Mouse (Mus musculus): ENCODE measurements around the gene Ube2j2. TPM values are rescaled to one million over a fixed set of nuclear protein-coding genes. Genes with fewer than 3 reads are reported as not detected.

Ube2j2 gene
- 100 to 1,000 TPM; 140 to 160 TPM for polyA plus RNA-seq (2017; shearing (Covaris generic))

GRCm38 (mm10) chr4:155943534-155944249, at the start of gene Ube2j2:
Gene Ube2j2, plus strand, starts transcription at chr4:155943831.

DNA sequence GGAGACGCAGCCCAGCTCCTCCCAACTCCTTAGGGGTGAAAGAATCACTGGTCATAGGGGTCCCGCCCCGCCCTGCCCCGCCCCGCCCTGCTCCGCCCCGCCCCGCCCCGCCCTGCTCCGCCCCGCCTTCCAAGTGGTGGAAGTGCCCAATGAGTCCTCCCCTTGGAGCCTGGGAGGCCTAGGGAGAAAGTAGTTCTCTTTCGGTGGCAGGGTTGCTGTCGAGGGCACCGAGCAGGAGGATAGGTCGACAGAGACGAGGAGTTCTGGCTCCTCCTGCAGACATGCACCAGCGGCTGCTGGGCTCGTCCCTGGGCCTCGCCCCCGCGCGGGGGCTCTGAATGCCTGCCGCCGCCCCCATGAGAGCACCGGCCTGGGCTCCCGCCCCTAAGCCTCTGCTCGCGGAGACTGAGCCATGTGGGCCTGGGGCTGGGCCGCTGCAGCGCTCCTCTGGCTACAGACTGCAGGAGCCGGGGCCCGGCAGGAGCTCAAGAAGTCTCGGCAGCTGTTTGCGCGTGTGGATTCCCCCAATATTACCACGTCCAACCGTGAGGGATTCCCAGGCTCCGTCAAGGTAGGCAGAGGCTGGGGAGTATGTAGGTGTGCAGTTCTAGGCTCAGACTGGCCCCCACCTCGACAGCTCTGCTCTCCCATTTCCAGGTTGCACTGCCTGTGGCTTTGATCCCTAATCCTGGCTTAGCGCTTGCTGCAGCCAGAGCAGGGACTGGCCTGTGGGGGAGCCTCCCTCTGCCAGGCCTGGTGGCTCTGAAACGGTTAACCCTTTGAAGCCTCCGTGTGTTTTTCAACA, 18.7 kb downstream of the Ube2j2 start, which contains the start of gene C1qtnf12:
TSS of gene C1qtnf12 (plus strand) at position 152 of the 805 bp plus-strand sequence.

DNA sequence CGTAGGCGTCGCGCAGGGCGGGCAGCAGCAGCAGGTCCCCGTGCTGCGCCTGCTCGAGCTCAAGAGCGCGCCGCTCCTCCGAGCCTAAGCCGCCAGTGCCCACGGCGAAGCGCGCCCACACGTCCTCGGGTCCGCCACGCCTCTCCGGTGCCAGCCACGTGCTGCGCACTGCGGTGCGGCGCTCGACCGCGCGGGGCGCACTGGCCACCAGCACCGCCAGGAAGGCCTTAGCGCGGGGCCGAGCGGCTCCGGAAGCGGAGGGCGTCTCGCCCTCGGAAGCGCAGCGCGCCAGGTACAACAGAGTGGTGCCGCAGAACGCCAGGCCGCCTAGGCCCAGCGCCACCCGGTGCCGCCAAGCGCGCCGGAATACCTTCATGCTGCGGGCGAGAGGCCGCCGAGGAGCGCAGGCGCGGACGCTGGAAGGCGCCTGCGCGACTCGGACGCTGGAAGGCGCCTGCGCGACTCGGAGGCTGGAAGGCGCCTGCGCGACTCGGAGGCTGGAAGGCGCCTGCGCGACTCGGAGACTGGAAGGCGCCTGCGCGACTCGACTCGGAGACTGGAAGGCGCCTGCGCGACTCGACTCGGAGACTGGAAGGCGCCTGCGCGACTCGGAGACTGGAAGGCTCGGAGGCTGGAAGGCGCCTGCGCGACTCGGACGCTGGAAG, 48.7 kb downstream of the Ube2j2 start, which contains the start of the genes B3galt6 and Sdf4:
TSS of gene B3galt6 (minus strand) at position 409 of the 665 bp plus-strand sequence.
TSS of gene Sdf4 (plus strand) at position 632 of the 665 bp plus-strand sequence.

Other genes starting within 250 kb of the Ube2j2 start
- 10 to 100 TPM in 1 of 2 experiments, 1 to 10 TPM in 1; 7.2 to 41.1 TPM for gene Fndc10, start 249.5 kb upstream of the Ube2j2 start, polyA plus RNA-seq (2017; shearing (Covaris generic))
- 100 to 1,000 TPM; 177 to 184 TPM for gene Ssu72, start 239.0 kb upstream of the Ube2j2 start, polyA plus RNA-seq (2017; shearing (Covaris generic))
- gene Tmem240, start 209.0 kb upstream of the Ube2j2 start, polyA plus RNA-seq (2017; shearing (Covaris generic)) = 1 to 10 TPM; 1.2 to 1.5 TPM
- gene Atad3a, start 182.7 kb upstream of the Ube2j2 start, polyA plus RNA-seq (2017; shearing (Covaris generic)) = 10 to 100 TPM; 45.1 to 52.5 TPM
- under 1 TPM in 1 of 2 experiments, not detected in 1; 0.25 TPM for gene Vwa1, start 169.1 kb upstream of the Ube2j2 start, polyA plus RNA-seq (2017; shearing (Covaris generic))
- under 1 TPM in 1 of 2 experiments, not detected in 1; 0.05 TPM for gene Tmem88b, start 158.0 kb upstream of the Ube2j2 start, polyA plus RNA-seq (2017; shearing (Covaris generic))
- under 1 TPM in 1 of 2 experiments, not detected in 1; 0.66 TPM for gene Ankrd65, start 153.4 kb upstream of the Ube2j2 start, polyA plus RNA-seq (2017; shearing (Covaris generic))
- 100 to 1,000 TPM; 139 to 192 TPM for gene Mrpl20, start 141.0 kb upstream of the Ube2j2 start, polyA plus RNA-seq (2017; shearing (Covaris generic))
- 100 to 1,000 TPM; 248 to 258 TPM for gene Ccnl2, start 131.3 kb upstream of the Ube2j2 start, polyA plus RNA-seq (2017; shearing (Covaris generic))
- gene Aurkaip1, start 112.6 kb upstream of the Ube2j2 start, polyA plus RNA-seq (2017; shearing (Covaris generic)) = 100 to 1,000 TPM; 185 to 200 TPM
- 1 to 10 TPM; 1.3 to 2.7 TPM for gene Mxra8, start 104.2 kb upstream of the Ube2j2 start, polyA plus RNA-seq (2017; shearing (Covaris generic))
- gene Dvl1, start 96.4 kb upstream of the Ube2j2 start, polyA plus RNA-seq (2017; shearing (Covaris generic)) = 10 to 100 TPM; 38.5 to 41.0 TPM
- under 1 TPM; 0.37 to 0.61 TPM for gene Tas1r3, start 80.5 kb upstream of the Ube2j2 start, polyA plus RNA-seq (2017; shearing (Covaris generic))
- gene Cptp, start 74.4 kb upstream of the Ube2j2 start, polyA plus RNA-seq (2017; shearing (Covaris generic)) = 10 to 100 TPM; 13.6 to 15.3 TPM
- gene Ints11, start 74.3 kb upstream of the Ube2j2 start, polyA plus RNA-seq (2017; shearing (Covaris generic)) = 100 to 1,000 TPM in 1 of 2 experiments, 10 to 100 TPM in 1; 98.2 to 112 TPM
- 10 to 100 TPM; 22.5 to 39.9 TPM for gene Pusl1, start 52.0 kb upstream of the Ube2j2 start, polyA plus RNA-seq (2017; shearing (Covaris generic))
- 10 to 100 TPM; 16.0 to 29.5 TPM for gene Acap3, start 52.0 kb upstream of the Ube2j2 start, polyA plus RNA-seq (2017; shearing (Covaris generic))
- 10 to 100 TPM; 15.8 to 29.0 TPM for gene C1qtnf12, start 18.5 kb downstream of the Ube2j2 start, polyA plus RNA-seq (2017; shearing (Covaris generic))
- 1 to 10 TPM; 7.4 to 9.5 TPM for gene B3galt6, start 48.8 kb downstream of the Ube2j2 start, polyA plus RNA-seq (2017; shearing (Covaris generic))
- 100 to 1,000 TPM; 563 to 617 TPM for gene Sdf4, start 49.0 kb downstream of the Ube2j2 start, polyA plus RNA-seq (2017; shearing (Covaris generic))
- 1,000 to 10,000 TPM in 1 of 2 experiments, 100 to 1,000 TPM in 1; 923 to 1,159 TPM for gene Tnfrsf4, start 70.0 kb downstream of the Ube2j2 start, polyA plus RNA-seq (2017; shearing (Covaris generic))
- gene Tnfrsf18, start 82.3 kb downstream of the Ube2j2 start, polyA plus RNA-seq (2017; shearing (Covaris generic)) = 1,000 to 10,000 TPM in 1 of 2 experiments, 100 to 1,000 TPM in 1; 560 to 1,034 TPM
- gene Ttll10, start 115.6 kb downstream of the Ube2j2 start, polyA plus RNA-seq (2017; shearing (Covaris generic)) = under 1 TPM; 0.22 to 0.50 TPM
- gene 9430015G10Rik, start 166.2 kb downstream of the Ube2j2 start, polyA plus RNA-seq (2017; shearing (Covaris generic)) = 10 to 100 TPM; 13.2 to 14.3 TPM
- gene Rnf223, start 186.7 kb downstream of the Ube2j2 start, polyA plus RNA-seq (2017; shearing (Covaris generic)) = under 1 TPM in 1 of 2 experiments, not detected in 1; 0.07 TPM

All from activated CD4-positive, CD25-positive, alpha-beta regulatory T cell (primary cell).